Mouse (Mus musculus) limb, embryonic 13.5 days (tissue): ENCODE data around the gene Wdr78. TPM values are rescaled to one million over a fixed set of nuclear protein-coding genes. Genes with fewer than 3 reads are reported as not detected.
A peak's percentile ranks its signal among the peaks of the same experiment; 100 is the strongest.

Experiments used
- ATAC-seq: fragments of 200-750 bp; cut with Nextera tagmentation; 2 replicates; pipeline ENCODE4 v1.8.0; 2017; ENCODE audit warnings: low read depth, moderate number of reproducible peaks, moderate TSS enrichment; ENCODE audit not compliant: low FRiP score
- H3K27ac ChIP-seq: fragments of 300-500 bp; sonication (generic); 2 replicates; pipeline ENCODE4 v1.5.1; 2015; ENCODE audit warnings: inconsistent platforms, mild to moderate bottlenecking, moderate library complexity
- H3K27me3 ChIP-seq: fragments of 300-500 bp; sonication (generic); 2 replicates; pipeline ENCODE4 v1.6.1; 2015; ENCODE audit warnings: mild to moderate bottlenecking, inconsistent platforms
- H3K36me3 ChIP-seq: fragments of 300-500 bp; sonication (generic); 2 replicates; pipeline ENCODE4 v1.6.1; 2015; ENCODE audit warnings: inconsistent platforms, mild to moderate bottlenecking, moderate library complexity
- H3K4me1 ChIP-seq: fragments of 300-500 bp; sonication (generic); 2 replicates; pipeline ENCODE4 v1.6.1; 2015; ENCODE audit warnings: inconsistent platforms
- H3K4me2 ChIP-seq: fragments of 300-500 bp; sonication (generic); replicated peaks from 2 replicates; pipeline ENCODE4 v1.6.1; 2015; ENCODE audit warnings: inconsistent platforms, mild to moderate bottlenecking, moderate library complexity
- H3K4me3 ChIP-seq: fragments of 300-500 bp; sonication (generic); 2 replicates; pipeline ENCODE4 v1.5.1; 2015; ENCODE audit warnings: moderate library complexity, mild to moderate bottlenecking, inconsistent platforms
- H3K9ac ChIP-seq: fragments of 300-500 bp; sonication (generic); 2 replicates; pipeline ENCODE4 v1.6.1; 2015; ENCODE audit warnings: mild to moderate bottlenecking, inconsistent platforms
- H3K9me3 ChIP-seq: fragments of 300-500 bp; sonication (generic); 2 replicates; pipeline ENCODE4 v1.6.1; 2016; ENCODE audit warnings: inconsistent platforms
- WGBS: fragments of 180-500 bp; shearing (Covaris S2); methylation state at CpG from one replicate; pipeline ENCODE4 v1.1.7; 2015; 5-methylcytosine and 5-hydroxymethylcytosine counted together
- polyA plus RNA-seq: library from polyadenylated mRNA; unstranded; fragments of >200 nt; fragmentation: Nextera tagmentation; extraction: Ambion mirVana; gene quantifications from 2 replicates; pipeline ENCODE4 v1.2.1, GENCODE M21; 2015

Wdr78 gene
- polyA plus RNA-seq, 1 experiment from 2014 or later, result 3.8 TPM

GRCm38 (mm10) chr4:103039838-103040191 lies 74.5 kb downstream of the Wdr78 start:
- 19% methylated on average over 5 of the region's 5 CpGs for WGBS
- Histone ChIP-seq H3K27me3 (no peaks in the 10 kb centered on the region), H3K9me3 (no peaks in the 10 kb centered on the region), H3K4me3 (no peak overlapping the region), H3K9ac (no peak overlapping the region), H3K27ac (no peak overlapping the region), H3K4me1 (peaks cover 14% of the 10 kb centered on the region), H3K36me3 (no peaks in the 10 kb centered on the region), H3K4me2 (no peak overlapping the region)
- no peak for ATAC-seq

DNA sequence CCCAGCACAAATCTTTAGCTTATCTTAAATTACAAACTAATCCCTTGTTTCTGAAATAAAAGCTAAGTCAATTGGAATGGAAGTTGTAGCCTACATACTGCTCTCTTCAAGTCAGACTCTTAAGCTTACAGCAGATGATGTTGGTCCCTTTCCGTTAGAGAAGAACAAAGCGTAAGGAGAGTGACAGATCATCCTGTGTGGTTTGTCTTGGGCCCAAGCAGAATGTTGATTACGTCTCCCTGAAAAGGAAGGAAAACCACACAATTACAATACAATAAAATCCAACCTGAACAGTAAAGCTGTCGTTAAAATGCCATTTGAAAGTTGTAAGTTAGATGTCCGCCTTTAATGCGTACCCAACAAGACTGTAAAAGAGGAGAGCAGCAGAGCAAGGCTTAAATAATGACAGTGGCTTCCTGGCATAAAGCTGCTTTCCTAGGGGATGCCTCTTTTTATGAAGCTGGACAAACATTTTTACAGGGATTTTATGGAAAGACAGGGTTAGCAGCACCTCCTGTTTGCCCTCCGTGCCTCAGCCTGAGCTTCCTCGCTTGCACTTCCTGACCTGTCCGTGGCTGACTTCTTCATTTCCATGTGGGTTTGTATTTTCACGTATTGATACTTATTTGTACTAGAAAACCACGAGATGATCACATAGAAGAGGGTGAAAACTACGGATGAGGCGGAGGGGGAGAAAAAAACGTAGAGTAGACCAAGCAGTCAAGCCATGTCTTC lies 75.1 kb downstream of the Wdr78 start:
- Histone ChIP-seq H3K4me1 (peaks cover 14% of the 10 kb centered on the region), H3K27ac (no peak overlapping the region), H3K9me3 (no peaks in the 10 kb centered on the region), H3K4me2 (no peak overlapping the region), H3K9ac (no peak overlapping the region), H3K27me3 (no peaks in the 10 kb centered on the region), H3K4me3 (no peak overlapping the region), H3K36me3 (no peaks in the 10 kb centered on the region)
- no peak for ATAC-seq
- WGBS, result 50% methylated on average over 14 of the region's 14 CpGs

GRCm38 (mm10) chr4:103028177-103029088 lies 85.9 kb downstream of the Wdr78 start:
- Histone ChIP-seq H3K9me3 (no peaks in the 10 kb centered on the region), H3K9ac (no peak overlapping the region), H3K27me3 (no peaks in the 10 kb centered on the region), H3K36me3 (no peaks in the 10 kb centered on the region), H3K27ac (0 out of 2 replicates have a peak overlapping the region, but pooled peaks have one; percentile 22), H3K4me2 (no peak overlapping the region), H3K4me1 (peaks cover 10% of the 10 kb centered on the region; the same call in 1 of the 2 replicates), H3K4me3 (no peak overlapping the region)
- WGBS, result 61% methylated on average over 13 of the region's 13 CpGs
- ATAC-seq, result no peak

GRCm38 (mm10) chr4:103027745-103028144 lies 86.6 kb downstream of the Wdr78 start:
- H3K4me1 ChIP-seq, result peaks cover 10% of the 10 kb centered on the region; the same call in 1 of the 2 replicates
- ATAC-seq, result no peak
- H3K4me3 ChIP-seq, result no peak overlapping the region
- no peaks in the 10 kb centered on the region for H3K36me3 ChIP-seq
- no peak overlapping the region for H3K9ac ChIP-seq
- 0 out of 2 replicates have a peak overlapping the region, but pooled peaks have one; percentile 22 for H3K27ac ChIP-seq
- 54% methylated on average over 7 of the region's 7 CpGs for WGBS
- no peak overlapping the region for H3K4me2 ChIP-seq
- H3K9me3 ChIP-seq, result no peaks in the 10 kb centered on the region
- H3K27me3 ChIP-seq, result no peaks in the 10 kb centered on the region

- ATAC-seq, result no peak
- Histone ChIP-seq H3K4me1 (peaks cover 10% of the 10 kb centered on the region; the same call in 1 of the 2 replicates), H3K36me3 (no peaks in the 10 kb centered on the region), H3K9me3 (no peaks in the 10 kb centered on the region), H3K4me3 (no peak within 1 kb of the TSS), H3K27ac (no peak within 1 kb of the TSS), H3K4me2 (no peak within 1 kb of the TSS), H3K9ac (no peak within 1 kb of the TSS), H3K27me3 (no peaks in the 10 kb centered on the region)
- WGBS, result 73% methylated on average over 4 of the region's 4 CpGs
Measured at GRCm38 (mm10) chr4:103026621-103027020, 87.7 kb downstream of the Wdr78 start, which contains the start of gene Insl5. Gene Insl5 (minus strand): TSS chr4:103026842.

DNA sequence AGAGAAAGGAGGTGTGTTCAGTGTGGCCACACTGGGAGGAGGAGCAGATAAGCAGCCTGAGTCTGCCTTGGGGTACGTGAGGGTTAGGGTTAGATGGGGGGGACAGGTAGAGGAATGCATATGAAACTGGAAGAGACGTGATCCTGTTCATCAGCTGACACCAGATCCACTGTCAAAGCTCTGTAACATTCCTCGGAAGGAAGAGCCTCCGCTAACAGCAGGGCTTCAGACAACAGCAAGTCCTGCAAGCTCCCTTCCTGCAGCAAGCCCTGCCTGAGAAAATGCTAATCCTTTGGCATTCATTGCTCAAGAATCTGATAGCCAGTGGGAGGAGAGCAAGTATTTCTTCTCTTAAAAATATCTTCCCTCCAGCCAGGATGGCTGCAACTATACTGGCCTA lies 100.9 kb downstream of the Wdr78 start:
- H3K27me3 ChIP-seq, result no peaks in the 10 kb centered on the region
- no peaks in the 10 kb centered on the region for H3K36me3 ChIP-seq
- H3K4me2 ChIP-seq, result 0 out of 2 replicates have a peak overlapping the region, but pooled peaks have one; percentile 12
- no peak for ATAC-seq
- no peak overlapping the region for H3K4me3 ChIP-seq
- H3K4me1 ChIP-seq, result peaks cover 20% of the 10 kb centered on the region
- WGBS, result 12% methylated on average over 4 of the region's 4 CpGs
- peak overlapping the region; percentile 15; the same call in 1 of the 2 replicates for H3K27ac ChIP-seq
- H3K9ac ChIP-seq, result no peak overlapping the region
- H3K9me3 ChIP-seq, result no peaks in the 10 kb centered on the region

DNA sequence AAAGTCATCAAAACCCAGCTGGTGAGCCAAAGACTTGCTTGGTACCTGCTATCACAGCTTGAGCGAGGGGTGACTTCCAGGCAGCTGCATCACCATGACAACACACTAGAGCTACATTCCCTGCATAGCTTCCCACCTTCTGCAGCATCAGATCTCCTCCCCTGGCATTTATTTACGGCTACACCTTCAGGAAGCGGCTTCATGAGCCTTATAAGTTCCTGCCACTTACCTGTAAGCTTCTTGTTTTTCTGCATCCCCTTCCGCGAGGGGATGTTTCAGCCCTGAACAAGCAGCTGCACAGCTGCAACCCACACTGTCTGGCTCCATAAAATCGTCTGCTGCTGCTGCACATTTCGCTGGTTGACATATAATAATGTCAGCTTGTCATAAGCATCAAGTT lies 102.5 kb downstream of the Wdr78 start:
- Histone ChIP-seq H3K36me3 (no peaks in the 10 kb centered on the region), H3K9me3 (no peaks in the 10 kb centered on the region), H3K4me2 (0 out of 2 replicates have a peak overlapping the region, but pooled peaks have one; percentile 20), H3K27me3 (no peaks in the 10 kb centered on the region), H3K4me3 (no peak overlapping the region), H3K4me1 (peaks cover 33% of the 10 kb centered on the region), H3K9ac (no peak overlapping the region), H3K27ac (no peak overlapping the region)
- 9% methylated on average over 7 of the region's 7 CpGs for WGBS
- no peak for ATAC-seq

- WGBS, result 95% methylated on average over 4 of the region's 4 CpGs
- H3K9me3 ChIP-seq, result no peaks in the 10 kb centered on the region
- no peak for ATAC-seq
Measured at GRCm38 (mm10) chr4:103010734-103011133, 103.6 kb downstream of the Wdr78 start.

GRCm38 (mm10) chr4:103006943-103007418 lies 107.4 kb downstream of the Wdr78 start:
- no peak overlapping the region for H3K4me2 ChIP-seq
- H3K4me3 ChIP-seq, result no peak overlapping the region
- H3K9me3 ChIP-seq, result no peaks in the 10 kb centered on the region
- WGBS, result 9% methylated on average over 4 of the region's 4 CpGs
- no peak for ATAC-seq
- peaks cover 39% of the 10 kb centered on the region for H3K4me1 ChIP-seq
- no peaks in the 10 kb centered on the region for H3K36me3 ChIP-seq
- peak overlapping the region; percentile 88 for H3K27ac ChIP-seq
- H3K27me3 ChIP-seq, result no peaks in the 10 kb centered on the region
- H3K9ac ChIP-seq, result no peak overlapping the region

More at GRCm38 (mm10) chr4:103010734-103011133, 103.6 kb downstream of the Wdr78 start:
- H3K4me3 ChIP-seq, result no peak overlapping the region
- H3K27me3 ChIP-seq, result no peaks in the 10 kb centered on the region
- H3K9ac ChIP-seq, result no peak overlapping the region
- H3K4me2 ChIP-seq, result no peak overlapping the region
- no peaks in the 10 kb centered on the region for H3K36me3 ChIP-seq
- peaks cover 44% of the 10 kb centered on the region for H3K4me1 ChIP-seq
- no peak overlapping the region for H3K27ac ChIP-seq

DNA sequence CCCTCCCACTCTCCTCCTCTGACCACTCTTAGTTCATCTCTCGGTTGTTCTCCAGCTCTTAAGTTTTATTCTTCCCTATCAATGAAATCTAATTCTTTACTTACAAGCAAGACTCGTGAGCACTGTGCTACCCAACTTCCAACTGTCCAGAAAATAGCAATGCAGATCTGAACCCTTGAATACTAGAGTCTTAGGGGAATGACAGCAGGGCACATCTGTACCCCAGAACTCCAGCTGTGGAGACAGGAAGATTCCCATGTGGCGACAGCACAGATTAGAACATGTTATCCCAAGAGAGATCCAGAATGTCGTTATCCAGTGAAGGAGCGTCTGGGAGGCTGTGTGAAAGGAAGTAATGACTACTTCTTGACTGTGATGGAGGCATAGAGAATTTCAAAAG lies 108.1 kb downstream of the Wdr78 start:
- WGBS, result 56% methylated on average over 5 of the region's 5 CpGs
- no peak overlapping the region for H3K4me3 ChIP-seq
- ATAC-seq, result no peak
- H3K27ac ChIP-seq, result peak overlapping the region; percentile 88
- H3K4me2 ChIP-seq, result no peak overlapping the region
- H3K4me1 ChIP-seq, result peaks cover 37% of the 10 kb centered on the region
- no peaks in the 10 kb centered on the region for H3K27me3 ChIP-seq
- H3K36me3 ChIP-seq, result no peaks in the 10 kb centered on the region
- no peaks in the 10 kb centered on the region for H3K9me3 ChIP-seq
- H3K9ac ChIP-seq, result 0 out of 2 replicates have a peak overlapping the region, but pooled peaks have one; percentile 4

- Histone ChIP-seq H3K4me2 (no peak overlapping the region), H3K36me3 (no peaks in the 10 kb centered on the region), H3K4me3 (no peak overlapping the region), H3K9me3 (no peaks in the 10 kb centered on the region), H3K27me3 (no peaks in the 10 kb centered on the region), H3K4me1 (peaks cover 39% of the 10 kb centered on the region), H3K9ac (no peak overlapping the region), H3K27ac (peak overlapping the region; percentile 88)
- WGBS, result 12% methylated on average over 15 of the region's 15 CpGs
- peak; percentile 80; the same call in 1 of the 2 replicates for ATAC-seq
Measured at GRCm38 (mm10) chr4:103005190-103005945, 109.0 kb downstream of the Wdr78 start.
